Mouse (Mus musculus) lung, postnatal 36 days (tissue): ENCODE data around the gene Gzmm.

Source experiments
- DNase-seq: peaks from one replicate; pipeline ENCODE4 v3.0.0; 2022; ENCODE audit warnings: mixed read lengths

The Gzmm gene

GRCm38 (mm10) chr10:79704065-79704969 lies 15.5 kb downstream of the Gzmm start, which contains the start of gene Bsg:
Bsg (plus strand) TSS chr10:79704491.
- DNase-seq, result peak; percentile 99

GRCm38 (mm10) chr10:79704970-79705360 lies 16.1 kb downstream of the Gzmm start:
- DNase-seq, result no peak

- no peak for DNase-seq
Measured at GRCm38 (mm10) chr10:79705951-79706350, 17.1 kb downstream of the Gzmm start.

GRCm38 (mm10) chr10:79706406-79707094 lies 17.7 kb downstream of the Gzmm start:
- DNase-seq, result no peak

- no peak for DNase-seq
Measured at GRCm38 (mm10) chr10:79707162-79707561, 18.3 kb downstream of the Gzmm start.

- no peak for DNase-seq
Measured at GRCm38 (mm10) chr10:79707759-79708158, 18.9 kb downstream of the Gzmm start.

GRCm38 (mm10) chr10:79708668-79709067 lies 19.8 kb downstream of the Gzmm start:
- DNase-seq, result no peak

GRCm38 (mm10) chr10:79709307-79709706 lies 20.5 kb downstream of the Gzmm start:
- no peak for DNase-seq

GRCm38 (mm10) chr10:79712029-79712428 lies 23.2 kb downstream of the Gzmm start:
- peak; percentile 37 for DNase-seq

- peak; percentile 88 for DNase-seq
Measured at GRCm38 (mm10) chr10:79712499-79713126, 23.8 kb downstream of the Gzmm start.

GRCm38 (mm10) chr10:79713163-79713562 lies 24.3 kb downstream of the Gzmm start:
- no peak for DNase-seq

GRCm38 (mm10) chr10:79714996-79715395 lies 26.2 kb downstream of the Gzmm start:
- no peak for DNase-seq

GRCm38 (mm10) chr10:79716254-79716987 lies 27.6 kb downstream of the Gzmm start, which contains the start of gene Hcn2:
Hcn2 (plus strand) TSS chr10:79716634.
- DNase-seq, result no peak

GRCm38 (mm10) chr10:79716988-79717355 lies 28.2 kb downstream of the Gzmm start:
- DNase-seq, result no peak

- DNase-seq, result peak; percentile 80
Measured at GRCm38 (mm10) chr10:79717640-79718357, 29.0 kb downstream of the Gzmm start.

GRCm38 (mm10) chr10:79721089-79721488 lies 32.3 kb downstream of the Gzmm start:
- no peak for DNase-seq

- DNase-seq, result no peak
Measured at GRCm38 (mm10) chr10:79723047-79723446, 34.2 kb downstream of the Gzmm start.

GRCm38 (mm10) chr10:79723692-79724091 lies 34.9 kb downstream of the Gzmm start:
- no peak for DNase-seq

- DNase-seq, result peak; percentile 76
Measured at GRCm38 (mm10) chr10:79726090-79726489, 37.3 kb downstream of the Gzmm start.

GRCm38 (mm10) chr10:79728323-79729249 lies 39.8 kb downstream of the Gzmm start:
- no peak for DNase-seq
